Mouse (Mus musculus) CH12.LX (cell line): ENCODE measurements around the gene Nsl1. TPM values are rescaled to one million over a fixed set of nuclear protein-coding genes. Genes with fewer than 3 reads are reported as not detected.

ENCODE experiments used
- DNase-seq: peaks from one replicate; pipeline ENCODE4 v3.0.0-alpha.2; 2013; ENCODE audit errors: extremely low read depth
- H3K27ac ChIP-seq: 2 replicates; pipeline ENCODE4 v1.5.1; 2012; ENCODE audit warnings: low read depth, mild to moderate bottlenecking, control low read depth, moderate library complexity; ENCODE audit not compliant: insufficient read depth
- H3K27me3 ChIP-seq: replicated peaks from 2 replicates; pipeline ENCODE3; 2012; ENCODE audit warnings: inconsistent platforms
- H3K36me3 ChIP-seq, 2 experiments: replicated peaks in 1 of 2; 2 replicates each; pipeline versions ENCODE3 to v1.6.1; 2012; ENCODE audit warnings: inconsistent platforms in 1 of 2, low read length in 1 of 2, mild to moderate bottlenecking in 1 of 2, mixed read lengths in 1 of 2, moderate library complexity in 1 of 2; ENCODE audit not compliant: control insufficient read depth in 1 of 2, insufficient read depth in 1 of 2
- H3K4me1 ChIP-seq, 2 experiments: 2 replicates each; pipeline ENCODE4 v1.6.1; 2012; ENCODE audit warnings: inconsistent platforms in 1 of 2, moderate library complexity in 1 of 2; ENCODE audit not compliant: insufficient read depth in 2 of 2, control insufficient read depth in 1 of 2
- H3K4me2 ChIP-seq: 2 replicates; pipeline ENCODE4 v1.6.1; 2012; ENCODE audit warnings: low read depth, mild to moderate bottlenecking, control low read depth; ENCODE audit not compliant: poor library complexity, insufficient read depth, severe bottlenecking
- H3K4me3 ChIP-seq, 3 experiments: fragments of 150-350 bp in 1 of 3; sonication (generic) in 1 of 3; replicated peaks in 1 of 3; 2 replicates each; pipeline versions ENCODE3 to v1.5.1; 2011 to 2012; ENCODE audit warnings: low read depth in 2 of 3, low read length in 2 of 3, mild to moderate bottlenecking in 2 of 3, moderate library complexity in 2 of 3, control low read depth in 1 of 3, improper control_type of control experiment in 1 of 3, inconsistent platforms in 1 of 3, mixed read lengths in 1 of 3; ENCODE audit not compliant: poor library complexity in 1 of 3
- H3K79me2 ChIP-seq: replicated peaks from 2 replicates; pipeline ENCODE4 v1.6.1; 2012; ENCODE audit warnings: mild to moderate bottlenecking, moderate library complexity; ENCODE audit not compliant: control insufficient read depth, poor library complexity, insufficient read depth, severe bottlenecking; ENCODE audit errors: extremely low read depth
- H3K9ac ChIP-seq: 2 replicates; pipeline ENCODE4 v1.6.1; 2012; ENCODE audit warnings: low read depth, mild to moderate bottlenecking, control low read depth, moderate library complexity; ENCODE audit not compliant: insufficient read depth
- H3K9me3 ChIP-seq: replicated peaks from 2 replicates; pipeline ENCODE3; 2012; ENCODE audit warnings: low read length, inconsistent platforms, mixed read lengths
- BHLHE40 ChIP-seq: IDR thresholded peaks from 2 replicates; pipeline ENCODE4 v1.6.1; 2011; ENCODE audit warnings: mild to moderate bottlenecking, low read depth, low read length, improper control_type of control experiment
- CTCF ChIP-seq, 2 experiments: IDR thresholded peaks in 1 of 2; conservative IDR thresholded peaks in 1 of 2; 2 replicates each; pipeline ENCODE4 v1.5.1; 2011 to 2012; ENCODE audit warnings: low read depth in 2 of 2, low read length in 2 of 2, improper control_type of control experiment in 1 of 2, inconsistent platforms in 1 of 2, mild to moderate bottlenecking in 1 of 2, moderate library complexity in 1 of 2
- E2F4 ChIP-seq: IDR thresholded peaks from 2 replicates; pipeline ENCODE4 v1.6.1; 2011; ENCODE audit warnings: low read depth, low read length, improper control_type of control experiment; ENCODE audit not compliant: insufficient replicate concordance
- ETS1 ChIP-seq: conservative IDR thresholded peaks from 2 replicates; pipeline ENCODE4 v1.6.1; 2012; ENCODE audit warnings: low read depth, mild to moderate bottlenecking, inconsistent platforms, low read length, improper control_type of control experiment, moderate library complexity
- GABPA ChIP-seq: IDR thresholded peaks from 2 replicates; pipeline ENCODE4 v1.6.1; 2012; ENCODE audit warnings: low read depth, low read length, improper control_type of control experiment, inconsistent platforms; ENCODE audit not compliant: insufficient replicate concordance
- IRF4 ChIP-seq: IDR thresholded peaks from 2 replicates; pipeline ENCODE4 v1.6.1; 2014; ENCODE audit warnings: low read depth, mild to moderate bottlenecking, inconsistent platforms, low read length, improper control_type of control experiment
- JUND ChIP-seq: conservative IDR thresholded peaks from 2 replicates; pipeline ENCODE4 v1.6.1; 2011; ENCODE audit warnings: low read depth, low read length, improper control_type of control experiment
- KAT2A ChIP-seq: IDR thresholded peaks from 2 replicates; pipeline ENCODE4 v1.6.1; 2012; ENCODE audit warnings: low read length, improper control_type of control experiment, inconsistent platforms; ENCODE audit not compliant: insufficient replicate concordance
- MAFK ChIP-seq: IDR thresholded peaks from 2 replicates; pipeline ENCODE4 v1.6.1; 2011; ENCODE audit warnings: low read length, improper control_type of control experiment; ENCODE audit not compliant: insufficient replicate concordance
- MAZ ChIP-seq: IDR thresholded peaks from 2 replicates; pipeline ENCODE4 v1.6.1; 2012; ENCODE audit warnings: low read depth, mild to moderate bottlenecking, inconsistent platforms, low read length, improper control_type of control experiment, moderate library complexity
- MEF2A ChIP-seq: IDR thresholded peaks from 2 replicates; pipeline ENCODE4 v1.6.1; 2014; ENCODE audit warnings: low read depth, mild to moderate bottlenecking, inconsistent platforms, low read length, improper control_type of control experiment, borderline replicate concordance
- MYC ChIP-seq: IDR thresholded peaks from 2 replicates; pipeline ENCODE4 v1.6.1; 2011; ENCODE audit warnings: low read depth, mild to moderate bottlenecking, improper control_type of control experiment, low read length
- NELFE ChIP-seq: IDR thresholded peaks from 2 replicates; pipeline ENCODE4 v1.6.1; 2011; ENCODE audit warnings: low read depth, low read length, improper control_type of control experiment
- NRF1 ChIP-seq: IDR thresholded peaks from 2 replicates; pipeline ENCODE4 v1.6.1; 2014; ENCODE audit warnings: low read depth, mild to moderate bottlenecking, inconsistent platforms, low read length, improper control_type of control experiment, moderate library complexity
- POLR2AphosphoS2 ChIP-seq: IDR thresholded peaks from 2 replicates; pipeline ENCODE4 v1.6.1; 2011; ENCODE audit warnings: low read depth, low read length, improper control_type of control experiment
- SIN3A ChIP-seq: IDR thresholded peaks from 2 replicates; pipeline ENCODE4 v1.6.1; 2012; ENCODE audit warnings: low read length, improper control_type of control experiment, inconsistent platforms
- USF1 ChIP-seq: IDR thresholded peaks from 2 replicates; pipeline ENCODE4 v1.6.1; 2014; ENCODE audit warnings: low read depth, mild to moderate bottlenecking, inconsistent platforms, low read length, improper control_type of control experiment
- ZC3H11A ChIP-seq: IDR thresholded peaks from 2 replicates; pipeline ENCODE4 v1.6.1; 2012; ENCODE audit warnings: low read depth, mild to moderate bottlenecking, inconsistent platforms, low read length, improper control_type of control experiment
- ZKSCAN1 ChIP-seq: IDR thresholded peaks from 2 replicates; pipeline ENCODE4 v1.6.1; 2012; ENCODE audit warnings: low read depth, inconsistent platforms, low read length, improper control_type of control experiment, borderline replicate concordance
- dilution Hi-C: fragments of 300-500 bp; cut with MboI; formaldehyde crosslinking; loops from 2 replicates; pipeline ENCODE4 v1.14.3; 2020; ENCODE audit warnings: low sequenced_read_pairs; ENCODE audit not compliant: extremely low pct_unique_long_range_greater_than_20kb, extremely low pct_ligation_motif_present
- in situ Hi-C: fragments of 300-500 bp; cut with MboI; formaldehyde crosslinking; loops from 3 replicates; pipeline ENCODE4 v1.14.3; 2019; ENCODE audit warnings: low sequenced_read_pairs, low pct_ligation_motif_present, low pct_unique_long_range_greater_than_20kb, mixed read lengths
- polyA plus RNA-seq: library from polyadenylated mRNA; unstranded; fragments of >175 nt; gene quantifications from 2 replicates; pipeline ENCODE4 v1.2.1, GENCODE M21; 2012; ENCODE audit warnings: low read depth; ENCODE audit not compliant: insufficient read length
- total RNA-seq, 2 experiments: library from RNA; depleted of rRNA; stranded (reverse); fragments of 300-350 nt in 1 of 2; fragments of >200 nt in 1 of 2; gene quantifications; 2 replicates each; pipeline ENCODE4 v1.2.3; 2012 to 2014

Gene Nsl1
- total and polyA plus RNA-seq, 3 experiments = 16.0 to 27.1 (median 17.4) TPM

GRCm38 (mm10) chr1:191042688-191043087, 20.1 kb upstream of the Nsl1 start:
- Histone ChIP-seq H3K27me3 (no peaks in the 10 kb centered on the region), H3K9me3 (no peaks in the 10 kb centered on the region), H3K4me3 (no peak overlapping the region), H3K36me3 (peaks cover 0 to 15% of the 10 kb centered on the region in 2 experiments), H3K9ac (no peak overlapping the region), H3K4me2 (no peak overlapping the region), H3K27ac (no peak overlapping the region), H3K4me1 (peaks cover 0 to 11% of the 10 kb centered on the region in 2 experiments; a peak in 2 of 4 replicates)
- dilution Hi-C loops (no loop called here), in situ Hi-C loops (no loop called here)
- no peak for DNase-seq
- TF ChIP-seq MAFK (no peak), ETS1 (no peak), MEF2A (no peak), NELFE (no peak), SIN3A (no peak), IRF4 (no peak), BHLHE40 (no peak), NRF1 (no peak), MYC (no peak), USF1 (no peak), JUND (no peak), ZKSCAN1 (no peak), POLR2AphosphoS2 (no peak), MAZ (no peak), ZC3H11A (no peak), CTCF (conservative IDR thresholded peaks at IDR 0.05 in 1 of 2, IDR thresholded peaks at IDR 0.05 in 1 of 2; ENCODE audit: low read depth in 2 of 2, low read length in 2 of 2) (no peak), KAT2A (no peak), GABPA (no peak)
- TF ChIP-seq, all 38 proteins: peak for 0
- H3K79me2 ChIP-seq = no peaks in the 10 kb centered on the region

- dilution Hi-C loops (no loop called here), in situ Hi-C loops (no loop called here)
- H3K4me1 ChIP-seq = peaks cover 0 to 11% of the 10 kb centered on the region in 2 experiments; a peak in 2 of 4 replicates
- H3K9me3 ChIP-seq = no peaks in the 10 kb centered on the region
- no peak overlapping the region for H3K27ac ChIP-seq
- H3K27me3 ChIP-seq = no peaks in the 10 kb centered on the region
- H3K79me2 ChIP-seq = no peaks in the 10 kb centered on the region
- H3K4me2 ChIP-seq = no peak overlapping the region
- no peak overlapping the region for H3K9ac ChIP-seq
- TF ChIP-seq CTCF (conservative IDR thresholded peaks at IDR 0.05 in 1 of 2, IDR thresholded peaks at IDR 0.05 in 1 of 2; ENCODE audit: low read depth in 2 of 2, low read length in 2 of 2) (0 out of 4 replicates have a peak, but pooled peaks of 1 of the 2 experiments have one; percentile 6), E2F4 (no peak)
- TF ChIP-seq, all 38 proteins: peak for 1
- H3K4me3 ChIP-seq = no peak overlapping the region
- peaks cover 0 to 19% of the 10 kb centered on the region in 2 experiments for H3K36me3 ChIP-seq
- DNase-seq = no peak
These were observed 17.5 kb upstream of the Nsl1 start for GRCm38 (mm10) chr1:191045264-191045663.
